ENCODE assay signal across 24 mouse cellular contexts in genomic region chr19:4057962-4058361, GRCm38 (mm10). TPM values are rescaled to one million over a fixed set of nuclear protein-coding genes. Genes with fewer than 3 reads are reported as not detected.
"Had no signal": no experiment of that assay in that cellular context is flagged by ENCODE, and none has a peak within 500 bp of the region (broad histone marks: within the 10 kb centered on the region; RNA-seq: fewer than 3 reads in every experiment).

No protein-coding gene starts in this region.

- H3K36me3 ChIP-seq: limb, embryonic 13.5 days; midbrain, embryonic 15.5 days; neural tube, embryonic 12.5 days had no signal

- H3K4me3 ChIP-seq: limb, embryonic 13.5 days; midbrain, embryonic 15.5 days; neural tube, embryonic 12.5 days had no signal

- H3K9ac ChIP-seq: limb, embryonic 13.5 days; midbrain, embryonic 15.5 days; neural tube, embryonic 12.5 days had no signal

- H3K27me3 ChIP-seq: limb, embryonic 13.5 days; midbrain, embryonic 15.5 days; neural tube, embryonic 12.5 days had no signal

- H3K4me1 ChIP-seq: midbrain, embryonic 15.5 days; neural tube, embryonic 12.5 days had no signal

- H3K4me2 ChIP-seq: limb, embryonic 13.5 days; midbrain, embryonic 11.5 days; midbrain, embryonic 15.5 days; neural tube, embryonic 12.5 days had no signal

- H3K27ac ChIP-seq: kidney, postnatal 0 days; limb, embryonic 13.5 days; midbrain, embryonic 15.5 days; neural tube, embryonic 12.5 days had no signal

- DNase-seq: kidney, adult 11 months; kidney, adult 9 months; left cerebral cortex, postnatal 4 days; lung, adult 2 months; lung, postnatal 36 days; retina, postnatal 1 day; right cerebral cortex, postnatal 4 days; spleen, adult 18-20 months; thymus, postnatal 36 days had no signal

- H3K9me3 ChIP-seq: limb, embryonic 13.5 days; midbrain, embryonic 15.5 days; neural tube, embryonic 12.5 days had no signal

- ATAC-seq: lung, postnatal 0 days; midbrain, embryonic 15.5 days had no signal

RNA-seq across cellular contexts. Expression of gene Gstp3, which starts 1.4 kb away (rescaled TPM):
- total RNA-seq: layer of hippocampus, adult 8-10 months; layer of hippocampus, postnatal 14 days; left cerebral cortex, adult 18-20 months; left cerebral cortex, postnatal 10 days; left cerebral cortex, postnatal 4 days had no signal
- polyA plus RNA-seq: kidney, postnatal 0 days; limb, embryonic 13.5 days; midbrain, embryonic 11.5 days; midbrain, embryonic 15.5 days; neural tube, embryonic 12.5 days; stomach, embryonic 14.5 days had no signal

RNA-seq across cellular contexts. Expression of gene Gstp2, which starts 12.1 kb away (rescaled TPM):
- total RNA-seq: megakaryocyte progenitor cell, adult 5-6 weeks; monocyte, adult 5-6 weeks; neutrophil, adult 5-6 weeks had no signal

RNA-seq across cellular contexts. Expression of gene Cabp2, which starts 23.4 kb away (rescaled TPM):
- total RNA-seq: layer of hippocampus, adult 8-10 months; layer of hippocampus, postnatal 14 days; left cerebral cortex, adult 18-20 months; left cerebral cortex, postnatal 10 days; left cerebral cortex, postnatal 4 days; megakaryocyte progenitor cell, adult 5-6 weeks; monocyte, adult 5-6 weeks; neutrophil, adult 5-6 weeks had no signal
- polyA plus RNA-seq: large intestine, adult 2 months; limb, embryonic 13.5 days; lung, postnatal 0 days; midbrain, embryonic 11.5 days; neural tube, embryonic 12.5 days; stomach, embryonic 14.5 days had no signal
